Mouse (Mus musculus) CD4-positive, CD25-positive, alpha-beta regulatory T cell, adult 4 months (primary cell): ENCODE measurements around the gene Plcb1. TPM values are rescaled to one million over a fixed set of nuclear protein-coding genes. Genes with fewer than 3 reads are reported as not detected.

Experiments used
- ATAC-seq: one replicate; pipeline ENCODE4 v1.8.0; 2017
- polyA plus RNA-seq, 2 experiments: library from polyadenylated mRNA; unstranded; fragments of 100-300 nt; shearing (Covaris generic); gene quantifications; one replicate each; pipeline ENCODE4 v1.2.1; 2017

Plcb1 gene
- polyA plus RNA-seq, 2 experiments from 2014 or later, result not detected

- ATAC-seq, result no peak
These were observed 429.0 kb downstream of the Plcb1 start for GRCm38 (mm10) chr2:135214746-135215448.

DNA sequence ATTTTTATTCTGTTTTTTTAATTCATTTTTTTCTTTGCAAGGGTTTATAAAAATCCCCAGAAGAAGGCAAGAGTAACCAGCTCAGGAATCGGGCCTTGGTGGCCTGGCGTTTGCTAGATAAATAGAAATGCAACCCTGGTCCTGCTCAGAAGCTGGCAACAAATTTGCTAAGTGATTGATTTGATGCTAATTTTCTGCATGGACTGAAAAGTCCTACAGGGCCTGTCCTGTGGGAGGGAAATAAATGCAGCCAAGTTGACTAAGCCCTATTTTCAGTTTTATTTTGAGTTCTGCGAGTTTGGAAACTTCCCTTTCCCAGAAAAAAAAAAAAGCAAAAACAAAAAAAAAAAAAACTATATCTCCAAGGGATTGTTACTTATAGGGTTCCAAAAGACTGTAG is 433.5 kb downstream of the Plcb1 start:
- ATAC-seq, result no peak

DNA sequence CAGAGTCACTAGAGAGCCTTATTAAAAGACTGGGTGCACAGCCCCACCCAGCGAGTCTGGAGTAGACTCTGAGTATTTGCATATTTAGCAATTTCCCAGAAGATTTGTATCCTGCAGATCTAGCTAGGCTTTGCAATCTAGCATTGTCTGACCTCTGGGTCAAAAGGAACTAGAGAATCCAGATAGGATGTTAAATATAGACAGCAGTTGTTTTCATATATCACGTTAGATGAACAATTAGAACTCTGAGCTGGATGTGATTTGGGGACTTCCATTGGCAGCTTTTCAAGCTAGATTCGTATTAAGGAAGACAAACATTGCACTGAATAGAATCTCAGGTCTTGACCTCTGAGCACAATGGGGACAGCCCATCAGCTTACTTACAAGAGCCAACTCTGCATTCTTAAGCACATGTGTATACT is 439.7 kb downstream of the Plcb1 start:
- no peak for ATAC-seq

DNA sequence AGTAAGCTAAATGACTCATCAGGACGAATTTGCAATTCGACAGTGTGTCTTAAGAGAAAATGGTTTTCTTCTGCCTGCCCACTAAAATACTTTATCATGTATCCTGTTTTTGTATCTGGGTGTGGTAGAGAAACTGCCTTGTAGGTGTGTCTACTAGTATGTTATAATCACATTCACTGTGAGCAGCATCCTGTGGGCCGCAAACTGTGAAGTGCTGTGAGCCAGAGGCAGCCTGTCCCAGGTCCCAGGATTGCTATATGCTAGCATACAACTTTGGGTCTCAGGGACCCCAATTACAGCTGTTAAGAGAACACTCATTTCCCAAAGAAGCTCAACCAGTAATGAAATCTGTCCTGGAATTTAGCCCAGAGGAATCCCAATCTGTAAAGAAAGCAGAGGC is 444.4 kb downstream of the Plcb1 start:
- no peak for ATAC-seq

DNA sequence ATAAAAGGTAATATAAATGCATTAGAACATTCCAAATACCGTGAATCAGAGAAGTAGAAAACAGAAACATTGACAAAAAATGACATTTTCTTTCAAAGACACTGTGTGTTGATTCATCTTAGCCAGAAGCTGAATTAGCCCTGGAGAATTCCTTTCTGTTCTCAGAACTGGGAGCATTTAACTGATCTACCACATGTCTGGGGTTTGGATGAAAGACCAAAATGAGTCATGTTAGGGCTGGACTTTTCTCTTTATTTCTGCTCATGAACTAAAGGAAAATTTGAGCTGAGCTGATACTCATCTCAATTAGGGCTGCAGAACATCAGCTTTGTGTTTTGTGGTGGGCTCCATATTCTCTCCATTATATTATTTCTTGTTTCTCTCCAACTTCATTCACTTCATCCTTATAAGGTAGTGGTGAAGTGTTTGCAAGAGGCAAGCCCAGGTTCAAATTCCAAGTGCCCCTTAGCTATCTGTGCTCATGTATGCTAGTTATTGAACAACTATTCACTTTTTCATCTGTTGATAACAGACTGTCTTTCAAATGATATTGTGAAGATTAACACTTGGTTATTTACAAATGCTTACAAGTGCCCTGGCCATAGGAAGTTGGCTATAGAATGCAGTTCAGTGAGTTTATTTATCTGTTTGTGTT is 456.9 kb downstream of the Plcb1 start:
- no peak for ATAC-seq

- no peak for ATAC-seq
These were observed 457.9 kb downstream of the Plcb1 start for GRCm38 (mm10) chr2:135243764-135244163.

GRCm38 (mm10) chr2:135249925-135250324 is 464.1 kb downstream of the Plcb1 start:
- no peak for ATAC-seq

GRCm38 (mm10) chr2:135251821-135252315 is 466.0 kb downstream of the Plcb1 start:
- no peak for ATAC-seq

DNA sequence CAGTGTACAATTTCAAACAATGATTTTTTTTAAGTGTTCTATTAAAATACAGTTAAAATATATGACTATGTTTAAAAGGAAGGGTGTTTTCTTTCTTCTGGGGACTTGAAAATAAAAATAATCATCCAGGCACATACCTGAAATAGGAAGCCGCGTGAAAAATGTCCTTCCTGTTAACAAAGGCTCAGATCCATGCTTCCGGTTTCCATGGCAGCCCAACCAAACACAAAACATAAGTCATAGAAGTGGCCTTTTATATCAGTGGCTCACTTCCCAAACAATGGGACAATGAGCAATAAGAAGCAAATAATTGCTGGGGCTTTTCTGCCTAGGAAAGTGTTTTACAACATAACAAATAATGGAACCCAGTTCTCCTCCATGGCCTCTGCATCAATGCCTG is 473.3 kb downstream of the Plcb1 start:
- no peak for ATAC-seq

DNA sequence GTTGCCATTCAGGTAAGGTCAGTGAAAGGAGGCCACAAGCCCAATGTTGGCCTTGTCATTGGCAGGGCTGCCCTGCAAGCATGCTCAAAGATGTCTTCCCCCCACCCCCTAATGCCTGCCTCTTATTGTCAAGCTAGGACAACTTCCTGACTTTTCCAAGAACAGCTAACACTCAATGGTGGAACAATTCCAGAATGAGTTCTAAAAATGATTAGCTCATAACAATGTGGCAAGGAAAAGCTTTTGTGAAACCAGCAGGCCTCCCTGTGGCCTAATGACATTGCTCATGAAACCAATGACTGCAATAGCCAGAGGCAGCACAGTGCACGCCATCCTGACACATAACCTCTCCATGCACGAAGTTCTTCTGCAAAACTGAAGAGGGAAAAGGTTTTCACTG is 478.1 kb downstream of the Plcb1 start:
- no peak for ATAC-seq

GRCm38 (mm10) chr2:135274949-135275348 is 489.1 kb downstream of the Plcb1 start:
- no peak for ATAC-seq

GRCm38 (mm10) chr2:135278506-135278905 is 492.6 kb downstream of the Plcb1 start:
- ATAC-seq, result no peak

GRCm38 (mm10) chr2:135279026-135279425 is 493.2 kb downstream of the Plcb1 start:
- ATAC-seq, result no peak

GRCm38 (mm10) chr2:135283783-135284182 is 497.9 kb downstream of the Plcb1 start:
- no peak for ATAC-seq

DNA sequence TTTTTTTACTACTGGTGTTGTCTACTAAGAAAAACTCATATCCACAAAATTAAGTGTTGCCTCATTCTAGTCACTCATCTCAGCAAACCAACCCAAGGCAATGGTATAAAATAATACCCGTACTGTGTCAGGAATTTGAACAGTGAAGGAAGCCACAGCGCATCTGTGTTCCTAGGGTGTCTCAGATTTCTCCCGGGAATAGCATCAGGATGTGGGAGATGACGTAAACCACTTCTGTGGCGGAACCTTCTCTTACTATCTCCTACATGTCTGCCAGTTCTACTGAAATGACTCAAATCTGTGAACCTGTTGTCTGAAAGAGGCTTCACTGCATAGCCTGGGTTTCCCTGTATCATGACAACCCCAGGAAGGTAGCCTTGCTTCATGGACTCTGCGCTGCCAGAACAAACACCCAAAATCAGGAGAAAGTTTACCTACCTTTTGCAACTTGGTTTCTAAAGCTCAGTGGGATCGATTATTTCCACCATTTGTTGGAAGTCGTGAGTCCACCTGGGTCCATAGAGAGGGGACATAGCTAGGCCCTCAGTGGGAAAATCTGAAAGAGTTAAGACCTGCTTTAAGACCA is 510.4 kb downstream of the Plcb1 start:
- ATAC-seq, result no peak

DNA sequence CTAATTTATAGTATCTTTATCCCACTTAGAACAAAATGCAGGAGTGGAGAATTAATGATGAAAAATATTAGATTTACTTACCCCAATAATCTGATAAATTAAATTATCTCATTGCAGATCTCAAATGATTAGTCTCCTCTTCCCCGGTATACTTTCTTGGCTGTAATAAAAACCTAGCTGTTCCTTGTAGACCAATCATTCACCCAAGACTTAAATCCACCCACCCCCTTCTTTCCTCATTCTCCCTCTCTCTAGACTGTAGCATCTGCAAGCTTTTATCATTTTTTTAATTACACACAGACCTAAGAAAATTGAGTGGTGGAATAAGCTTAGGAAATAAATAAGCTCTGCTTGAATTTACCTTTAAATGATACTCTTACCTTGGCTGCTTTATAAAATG is 514.6 kb downstream of the Plcb1 start:
- ATAC-seq, result no peak

DNA sequence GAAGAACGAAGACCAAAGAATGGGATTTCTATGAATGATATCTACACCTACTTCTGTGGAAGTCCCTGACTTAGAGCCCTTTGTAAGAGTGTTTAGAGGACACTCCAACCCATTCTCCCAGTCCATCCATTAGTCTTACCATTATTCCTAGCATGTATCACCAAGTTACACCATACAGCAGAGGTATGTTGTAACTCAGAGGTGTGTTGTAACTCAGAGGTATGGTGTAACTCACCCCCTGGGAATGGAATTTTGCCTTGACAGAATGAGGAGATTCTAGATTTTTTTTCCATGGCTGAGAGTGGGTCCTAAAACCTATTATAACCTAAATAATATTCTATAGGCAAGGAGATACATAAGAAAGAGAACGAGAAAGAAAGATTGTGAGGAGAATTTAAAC is 516.6 kb downstream of the Plcb1 start:
- no peak for ATAC-seq

DNA sequence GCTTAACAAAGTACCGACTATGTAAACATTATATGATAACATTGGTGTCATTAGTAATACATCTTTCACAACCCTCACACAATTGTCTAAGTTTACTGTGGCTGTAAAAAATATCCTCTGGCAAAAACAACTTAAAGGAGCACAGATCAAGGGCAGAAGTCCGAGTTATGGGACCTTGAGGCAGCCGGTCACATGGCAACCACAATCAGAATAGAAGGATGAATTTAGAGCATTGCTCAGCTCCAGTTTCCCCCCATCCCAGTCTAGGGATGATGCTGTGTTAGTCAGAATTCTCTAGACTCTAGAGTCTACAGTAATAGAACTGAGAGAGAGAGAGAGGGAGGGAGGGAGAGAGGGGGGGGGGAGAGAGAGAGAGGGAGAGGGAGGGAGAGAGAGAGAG is 519.3 kb downstream of the Plcb1 start:
- no peak for ATAC-seq

GRCm38 (mm10) chr2:135305736-135306471 is 520.0 kb downstream of the Plcb1 start:
- ATAC-seq, result no peak

DNA sequence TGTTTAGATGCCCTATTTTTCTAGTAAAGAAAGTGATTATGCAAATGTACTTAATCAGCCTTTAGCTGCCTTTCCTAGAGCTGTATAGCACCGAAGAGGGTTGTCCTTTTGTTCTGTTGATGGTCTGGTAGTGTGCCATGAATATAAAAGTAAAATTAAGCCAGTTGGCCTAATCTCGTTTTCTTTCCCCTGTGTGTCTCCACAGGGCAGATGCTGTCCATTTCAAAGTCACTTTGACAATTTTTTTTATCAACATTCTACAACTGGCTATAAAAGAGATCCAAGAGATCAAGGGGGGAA is 520.6 kb downstream of the Plcb1 start:
- no peak for ATAC-seq

- no peak for ATAC-seq
These were observed 521.9 kb downstream of the Plcb1 start for GRCm38 (mm10) chr2:135307787-135308186.

DNA sequence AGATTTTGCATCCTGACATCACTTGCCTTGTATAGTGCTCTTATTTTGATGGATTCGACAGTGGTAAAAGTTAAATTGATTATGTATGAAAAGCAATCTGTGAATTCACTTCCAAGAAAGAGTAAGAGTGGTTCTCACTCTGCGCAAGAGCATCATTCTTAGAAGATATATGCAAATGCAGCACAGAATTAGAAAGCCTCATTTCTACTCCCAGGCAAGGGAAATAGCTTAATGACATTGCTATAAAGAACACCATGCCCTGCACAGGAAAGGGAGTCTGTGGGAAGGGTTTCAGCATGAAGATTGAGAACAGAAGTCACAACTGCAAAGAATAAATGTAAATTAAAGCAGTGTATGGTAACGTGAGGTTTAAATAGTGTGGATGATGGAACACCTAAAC is 530.1 kb downstream of the Plcb1 start:
- ATAC-seq, result no peak

GRCm38 (mm10) chr2:135318136-135318535 is 532.3 kb downstream of the Plcb1 start:
- ATAC-seq, result no peak
